Mouse (Mus musculus) olfactory bulb, adult 2 months (tissue): ENCODE data around the gene Kif2b.

Experiments
- CTCF ChIP-seq: fragments of 200-500 bp; IDR thresholded peaks from 2 replicates; pipeline ENCODE4 v1.5.1; 2012; ENCODE audit warnings: low read depth, mild to moderate bottlenecking, low read length, moderate library complexity; ENCODE audit not compliant: insufficient read depth
- POLR2A ChIP-seq: fragments of 200-500 bp; IDR thresholded peaks from 2 replicates; pipeline ENCODE4 v1.6.1; 2012; ENCODE audit warnings: mild to moderate bottlenecking, low read depth, low read length, moderate library complexity; ENCODE audit not compliant: insufficient read depth

DNA sequence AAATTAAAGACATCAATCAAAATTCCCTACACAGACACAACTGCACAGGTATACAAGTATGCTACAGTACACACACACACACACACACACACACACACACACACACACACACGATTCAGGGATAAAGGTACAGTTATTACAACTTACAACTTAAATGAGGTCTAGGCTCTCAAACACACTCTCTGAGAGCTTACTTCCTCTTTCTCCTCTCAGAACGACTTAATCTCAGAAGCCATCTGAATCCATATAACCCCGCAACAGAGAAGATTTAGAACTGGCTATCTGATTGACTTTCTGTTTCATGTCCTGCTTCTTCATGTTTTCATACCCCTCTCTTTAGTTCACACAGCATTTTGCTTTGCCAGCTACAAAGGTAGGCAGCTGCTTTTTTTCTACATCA is 2.9 kb downstream of the Kif2b start:
- no peak for TF ChIP-seq CTCF
- TF ChIP-seq POLR2A: no peak
